Mouse (Mus musculus): ENCODE data around the gene Gpr35. TPM values are rescaled to one million over a fixed set of nuclear protein-coding genes. Genes with fewer than 3 reads are reported as not detected.
A peak's percentile ranks its signal among the peaks of the same experiment; 100 is the strongest.

The Gpr35 gene
- polyA plus RNA-seq, 1 experiment = not detected

DNA sequence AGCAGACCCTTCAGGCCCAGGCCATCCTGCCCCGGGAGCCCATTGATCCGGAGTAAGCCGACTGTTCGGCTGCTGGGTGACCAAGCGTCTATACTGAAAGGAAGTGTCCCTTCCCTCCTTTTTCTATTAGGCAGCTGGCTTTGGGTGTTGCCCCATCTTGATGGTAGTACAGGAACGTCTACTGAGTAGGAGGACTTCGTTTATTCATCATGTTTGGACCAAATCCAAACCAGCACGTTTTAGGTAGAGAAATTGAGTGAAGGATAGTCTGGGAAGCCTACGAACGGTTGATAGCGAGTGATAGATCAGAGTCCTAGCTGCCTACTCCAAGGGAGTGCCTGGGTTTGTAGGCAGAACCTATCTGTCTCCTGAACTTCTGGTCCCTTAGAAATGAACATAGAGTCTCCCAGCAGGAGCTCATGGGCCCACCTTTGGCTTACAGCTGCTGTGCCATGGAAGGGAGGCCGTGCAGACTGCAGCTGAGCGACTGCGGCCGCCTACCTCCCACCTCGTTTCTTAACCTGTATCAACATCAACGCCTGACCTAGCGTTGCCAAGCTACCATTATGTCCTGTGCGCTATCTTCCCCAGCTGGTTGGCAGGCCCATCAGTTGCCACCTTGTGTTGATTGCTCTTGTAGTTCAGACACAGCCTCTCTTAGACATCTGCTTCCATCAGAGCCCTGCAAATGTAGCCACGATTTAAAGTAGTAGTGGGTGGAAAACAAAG lies 42.9 kb upstream of the Gpr35 start:
- no peaks in the 10 kb centered on the region for H3K36me3 ChIP-seq (ENCODE audit: control insufficient read depth, insufficient read depth, low read length, poor library complexity, severe bottlenecking)
- H3K4me1 ChIP-seq (ENCODE audit: control insufficient read depth, insufficient read depth, low read length) = no peaks in the 10 kb centered on the region
- peak overlapping the region; percentile 68 for H3K4me3 ChIP-seq (ENCODE audit: low read depth, low read length)
- no peaks in the 10 kb centered on the region for H3K27me3 ChIP-seq (ENCODE audit: control insufficient read depth, insufficient read depth, low read length, poor library complexity, severe bottlenecking)
- TF ChIP-seq POLR2A (IDR thresholded peaks at IDR 0.05; ENCODE audit: insufficient read depth, low read length) (no peak), CTCF (IDR thresholded peaks at IDR 0.05; ENCODE audit: low read depth, low read length) (no peak), EP300 (IDR thresholded peaks at IDR 0.05; ENCODE audit: insufficient read depth, low read depth, low read length) (no peak)
- H3K27ac ChIP-seq (ENCODE audit: insufficient read depth, low read length) = no peak overlapping the region
- H3K9me3 ChIP-seq (replicated peaks; ENCODE audit: control insufficient read depth, insufficient read depth, low read length, poor library complexity, severe bottlenecking) = no peaks in the 10 kb centered on the region
- peak overlapping the region; percentile 89 for H3K9ac ChIP-seq (ENCODE audit: low read depth, poor library complexity, severe bottlenecking)

DNA sequence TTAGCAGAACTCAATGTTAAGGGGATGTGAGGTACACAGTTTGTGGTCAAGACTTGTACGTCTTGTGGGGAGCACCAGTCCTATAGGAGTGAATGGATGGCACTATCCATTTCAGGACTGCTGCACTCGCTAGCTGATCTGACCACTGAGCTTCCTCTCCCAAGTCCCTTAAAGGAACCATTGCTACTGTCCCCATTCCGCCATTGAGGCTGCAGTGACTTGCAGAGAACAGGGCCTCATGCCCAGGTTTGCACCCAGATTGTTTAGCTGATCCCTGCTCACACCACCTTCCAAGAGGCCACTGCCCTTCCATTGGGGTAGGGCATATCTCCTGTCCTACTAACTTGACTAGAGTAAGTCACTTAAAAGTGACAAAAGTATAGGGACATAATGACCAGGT lies 42.0 kb upstream of the Gpr35 start:
- Histone ChIP-seq H3K4me1 (ENCODE audit: control insufficient read depth, insufficient read depth, low read length) (no peaks in the 10 kb centered on the region), H3K4me3 (ENCODE audit: low read depth, low read length) (no peak overlapping the region), H3K9ac (ENCODE audit: low read depth, poor library complexity, severe bottlenecking) (no peak overlapping the region), H3K36me3 (ENCODE audit: control insufficient read depth, insufficient read depth, low read length, poor library complexity, severe bottlenecking) (no peaks in the 10 kb centered on the region), H3K27me3 (ENCODE audit: control insufficient read depth, insufficient read depth, low read length, poor library complexity, severe bottlenecking) (no peaks in the 10 kb centered on the region), H3K27ac (ENCODE audit: insufficient read depth, low read length) (no peak overlapping the region), H3K9me3 (replicated peaks; ENCODE audit: control insufficient read depth, insufficient read depth, low read length, poor library complexity, severe bottlenecking) (no peaks in the 10 kb centered on the region)
- no peak for TF ChIP-seq CTCF (IDR thresholded peaks at IDR 0.05; ENCODE audit: low read depth, low read length)
- TF ChIP-seq POLR2A (IDR thresholded peaks at IDR 0.05; ENCODE audit: insufficient read depth, low read length) = no peak
- TF ChIP-seq EP300 (IDR thresholded peaks at IDR 0.05; ENCODE audit: insufficient read depth, low read depth, low read length) = no peak

DNA sequence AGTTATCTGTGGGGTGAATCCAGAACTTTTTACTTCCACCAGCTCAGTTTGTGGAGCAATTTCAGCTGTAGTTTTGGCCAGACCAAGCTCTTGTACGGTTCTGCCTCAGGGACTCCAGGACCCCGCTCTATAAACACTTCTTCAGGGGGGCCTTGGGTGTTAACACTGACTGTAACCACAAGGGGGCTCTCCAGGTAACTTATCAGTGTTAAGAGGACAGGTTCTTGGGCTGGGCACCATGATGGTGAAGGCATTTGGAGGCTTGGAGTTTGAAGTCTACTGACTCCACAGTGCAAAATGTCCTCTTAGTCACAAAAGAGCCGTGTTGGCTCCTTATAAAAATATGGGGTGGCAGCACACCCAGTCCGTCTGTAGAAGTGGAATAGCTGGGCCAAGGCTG lies 41.6 kb upstream of the Gpr35 start:
- TF ChIP-seq POLR2A (IDR thresholded peaks at IDR 0.05; ENCODE audit: insufficient read depth, low read length) (no peak), CTCF (IDR thresholded peaks at IDR 0.05; ENCODE audit: low read depth, low read length) (no peak), EP300 (IDR thresholded peaks at IDR 0.05; ENCODE audit: insufficient read depth, low read depth, low read length) (no peak)
- no peaks in the 10 kb centered on the region for H3K9me3 ChIP-seq (replicated peaks; ENCODE audit: control insufficient read depth, insufficient read depth, low read length, poor library complexity, severe bottlenecking)
- no peaks in the 10 kb centered on the region for H3K4me1 ChIP-seq (ENCODE audit: control insufficient read depth, insufficient read depth, low read length)
- no peak overlapping the region for H3K4me3 ChIP-seq (ENCODE audit: low read depth, low read length)
- H3K27ac ChIP-seq (ENCODE audit: insufficient read depth, low read length) = no peak overlapping the region
- no peaks in the 10 kb centered on the region for H3K27me3 ChIP-seq (ENCODE audit: control insufficient read depth, insufficient read depth, low read length, poor library complexity, severe bottlenecking)
- no peak overlapping the region for H3K9ac ChIP-seq (ENCODE audit: low read depth, poor library complexity, severe bottlenecking)
- no peaks in the 10 kb centered on the region for H3K36me3 ChIP-seq (ENCODE audit: control insufficient read depth, insufficient read depth, low read length, poor library complexity, severe bottlenecking)

DNA sequence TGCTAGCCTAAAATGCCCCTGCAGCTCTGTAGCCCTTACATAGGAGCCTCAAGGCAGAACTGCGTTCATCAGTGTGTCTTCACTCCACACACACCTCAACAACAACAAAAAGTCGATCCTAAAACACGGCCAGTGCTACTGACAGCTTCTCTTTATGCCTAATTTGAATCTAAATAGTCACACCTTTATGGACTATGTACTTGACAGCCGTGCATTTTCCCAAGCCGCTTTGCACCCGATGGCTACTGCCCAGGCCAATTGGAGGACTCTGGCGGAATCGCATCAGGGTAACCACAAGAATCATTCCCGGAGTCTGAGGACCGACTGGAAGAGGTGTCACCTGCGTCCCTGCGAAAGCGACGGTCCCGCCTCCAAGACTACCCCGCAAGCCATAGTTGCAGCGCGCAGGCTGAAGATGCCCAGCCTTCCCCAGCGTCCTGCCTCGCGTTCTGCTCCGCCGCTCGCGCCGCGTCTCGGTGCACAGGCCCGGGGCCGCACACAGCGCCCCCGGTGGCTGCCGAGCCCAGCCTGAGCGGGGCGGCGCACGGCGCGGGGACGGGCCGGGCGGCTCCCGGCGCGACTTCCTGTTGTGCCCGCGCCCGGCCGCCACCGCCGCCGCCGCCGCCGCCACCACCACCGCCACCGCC lies 40.3 kb upstream of the Gpr35 start, which contains the start of gene Rnpepl1:
Gene Rnpepl1, plus strand, starts transcription at position 545 of the 647 bp plus-strand sequence.
- no peaks in the 10 kb centered on the region for H3K9me3 ChIP-seq (replicated peaks; ENCODE audit: control insufficient read depth, insufficient read depth, low read length, poor library complexity, severe bottlenecking)
- no peaks in the 10 kb centered on the region for H3K27me3 ChIP-seq (ENCODE audit: control insufficient read depth, insufficient read depth, low read length, poor library complexity, severe bottlenecking)
- peak within 1 kb of the TSS; percentile 89 for H3K9ac ChIP-seq (ENCODE audit: low read depth, poor library complexity, severe bottlenecking)
- peak within 1 kb of the TSS; percentile 81 for H3K4me3 ChIP-seq (ENCODE audit: low read depth, low read length)
- TF ChIP-seq POLR2A (IDR thresholded peaks at IDR 0.05; ENCODE audit: insufficient read depth, low read length) (no peak), EP300 (IDR thresholded peaks at IDR 0.05; ENCODE audit: insufficient read depth, low read depth, low read length) (no peak), CTCF (IDR thresholded peaks at IDR 0.05; ENCODE audit: low read depth, low read length) (peak; percentile 37)
- H3K4me1 ChIP-seq (ENCODE audit: control insufficient read depth, insufficient read depth, low read length) = no peaks in the 10 kb centered on the region
- H3K36me3 ChIP-seq (ENCODE audit: control insufficient read depth, insufficient read depth, low read length, poor library complexity, severe bottlenecking) = no peaks in the 10 kb centered on the region
- H3K27ac ChIP-seq (ENCODE audit: insufficient read depth, low read length) = no peak within 1 kb of the TSS

DNA sequence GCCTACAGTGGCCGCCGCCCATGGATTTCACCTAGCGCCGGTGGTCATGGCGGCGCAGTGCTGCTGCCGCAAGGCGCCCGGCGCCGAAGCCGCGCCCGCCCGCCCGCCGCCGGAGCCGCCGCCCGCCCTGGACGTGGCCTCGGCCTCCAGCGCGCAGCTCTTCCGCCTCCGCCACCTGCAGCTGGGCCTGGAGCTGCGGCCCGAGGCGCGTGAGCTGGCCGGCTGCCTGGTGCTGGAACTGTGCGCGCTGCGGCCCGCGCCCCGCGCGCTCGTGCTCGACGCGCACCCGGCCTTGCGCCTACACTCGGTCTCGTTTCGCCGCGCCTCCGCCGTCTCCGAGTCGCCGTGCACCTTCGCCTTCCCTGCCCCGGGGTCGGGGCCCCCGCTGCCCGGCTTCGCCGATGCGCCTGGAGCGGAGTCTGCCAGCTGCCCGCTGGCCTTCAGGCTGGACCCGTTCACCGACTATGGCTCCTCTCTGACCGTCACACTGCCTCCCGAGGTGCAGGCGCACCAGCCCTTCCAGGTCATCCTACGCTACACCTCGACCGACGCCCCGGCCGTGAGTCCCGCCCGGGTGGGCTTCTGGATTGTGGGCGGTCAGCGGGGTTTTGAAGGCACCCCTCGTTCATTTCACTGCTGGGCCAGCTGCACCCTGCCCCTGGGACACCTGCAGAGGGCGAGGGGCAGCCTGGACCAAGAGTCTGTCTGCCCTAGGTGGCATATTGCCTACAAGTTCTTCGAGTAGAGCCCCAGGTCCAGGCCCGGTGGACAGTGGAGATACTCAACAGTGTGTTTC lies 39.5 kb upstream of the Gpr35 start:
- H3K9me3 ChIP-seq (replicated peaks; ENCODE audit: control insufficient read depth, insufficient read depth, low read length, poor library complexity, severe bottlenecking) = no peaks in the 10 kb centered on the region
- no peak overlapping the region for H3K27ac ChIP-seq (ENCODE audit: insufficient read depth, low read length)
- H3K9ac ChIP-seq (ENCODE audit: low read depth, poor library complexity, severe bottlenecking) = peak overlapping the region; percentile 89
- H3K27me3 ChIP-seq (ENCODE audit: control insufficient read depth, insufficient read depth, low read length, poor library complexity, severe bottlenecking) = no peaks in the 10 kb centered on the region
- H3K36me3 ChIP-seq (ENCODE audit: control insufficient read depth, insufficient read depth, low read length, poor library complexity, severe bottlenecking) = no peaks in the 10 kb centered on the region
- no peaks in the 10 kb centered on the region for H3K4me1 ChIP-seq (ENCODE audit: control insufficient read depth, insufficient read depth, low read length)
- peak overlapping the region; percentile 75 for H3K4me3 ChIP-seq (ENCODE audit: low read depth, low read length)
- TF ChIP-seq CTCF (IDR thresholded peaks at IDR 0.05; ENCODE audit: low read depth, low read length) (no peak), EP300 (IDR thresholded peaks at IDR 0.05; ENCODE audit: insufficient read depth, low read depth, low read length) (no peak), POLR2A (IDR thresholded peaks at IDR 0.05; ENCODE audit: insufficient read depth, low read length) (no peak)

All from ES-Bruce4 (cell line).